Mouse (Mus musculus) liver, embryonic 14.5 days (tissue): ENCODE measurements around the gene Slc36a2.

Experiments
- CTCF ChIP-seq: IDR thresholded peaks from 2 replicates; pipeline ENCODE4 v1.5.1; 2016; ENCODE audit warnings: antibody characterized with exemption, low read depth, control low read depth
- EP300 ChIP-seq: IDR thresholded peaks from 2 replicates; pipeline ENCODE4 v1.6.1; 2016; ENCODE audit warnings: antibody characterized with exemption, low read depth

GRCm38 (mm10) chr11:55217880-55218279 is 33.0 kb upstream of the Slc36a2 start:
- TF ChIP-seq CTCF = no peak
- TF ChIP-seq EP300 = no peak
